Mouse (Mus musculus): ENCODE measurements at regions not wholly inside any gene's neighbourhood (a gene's known extent, or its start where the extent isn't known, plus 50 kb on each side); places are given as distances from the start of the nearest gene placed in this dataset.

DNA sequence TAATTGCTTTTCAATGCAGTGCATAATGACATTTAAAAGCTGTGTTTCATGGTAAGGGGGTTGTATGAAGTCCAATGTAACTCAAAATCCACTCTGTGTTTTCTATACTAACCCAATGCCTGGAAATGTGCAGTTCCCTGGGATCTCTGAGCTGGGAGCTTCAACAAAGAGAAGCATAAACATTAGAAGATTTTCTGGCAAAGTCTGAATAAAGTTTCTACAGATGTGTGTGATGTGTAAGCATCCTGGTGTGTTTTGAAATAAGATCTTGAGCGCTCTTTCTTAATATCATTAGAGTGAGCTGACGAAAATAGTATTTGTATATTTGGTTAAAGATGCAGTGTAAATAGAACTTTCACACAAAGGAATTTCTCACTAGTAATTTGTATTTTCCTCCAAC, 212.2 kb upstream of the Ferd3l start:
- DNase-seq: no peak

DNA sequence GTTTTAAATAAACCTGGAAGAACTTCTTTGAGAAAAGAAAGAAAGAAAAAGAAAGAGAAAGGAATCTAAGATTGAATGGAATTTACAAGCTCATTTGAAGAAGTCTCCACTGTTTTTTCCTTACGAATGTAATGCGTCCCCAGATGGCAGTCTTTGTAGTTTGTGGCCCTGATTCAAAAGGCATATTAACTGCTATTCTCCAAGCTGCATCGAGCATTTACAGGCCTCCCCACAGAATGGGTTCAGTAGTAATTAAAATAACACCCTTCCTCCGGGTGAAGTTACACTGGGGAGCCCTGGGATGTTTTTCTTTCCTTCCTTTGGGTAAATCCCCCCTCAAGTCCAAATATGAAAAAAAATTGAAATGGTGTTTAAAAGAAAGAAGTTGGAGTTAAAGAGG, 211.2 kb upstream of the Ferd3l start:
- no peak for DNase-seq

- DNase-seq: peak; percentile 6
Measured at GRCm38 (mm10) chr12:33717601-33718260, 210.5 kb upstream of the Ferd3l start.

DNA sequence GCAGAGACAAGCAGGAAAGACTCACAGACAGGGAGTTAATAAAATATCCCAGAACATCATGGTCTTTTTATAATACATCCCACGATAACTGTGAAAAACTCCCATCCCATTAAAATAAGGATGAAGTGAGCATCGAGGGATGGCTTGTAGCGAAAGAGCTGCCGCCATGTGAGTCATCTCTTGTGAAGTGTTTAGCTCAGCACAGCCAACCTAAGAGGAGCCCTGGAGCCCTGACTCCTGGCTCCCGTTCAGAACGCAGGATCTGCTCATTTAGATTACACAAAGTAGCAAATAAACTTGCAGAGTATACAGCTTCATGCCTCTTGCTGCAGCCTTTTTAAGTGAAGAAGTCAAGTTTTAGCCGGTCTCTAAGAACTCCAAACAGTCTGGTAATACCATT, 209.2 kb upstream of the Ferd3l start:
- peak; percentile 18 for DNase-seq

DNA sequence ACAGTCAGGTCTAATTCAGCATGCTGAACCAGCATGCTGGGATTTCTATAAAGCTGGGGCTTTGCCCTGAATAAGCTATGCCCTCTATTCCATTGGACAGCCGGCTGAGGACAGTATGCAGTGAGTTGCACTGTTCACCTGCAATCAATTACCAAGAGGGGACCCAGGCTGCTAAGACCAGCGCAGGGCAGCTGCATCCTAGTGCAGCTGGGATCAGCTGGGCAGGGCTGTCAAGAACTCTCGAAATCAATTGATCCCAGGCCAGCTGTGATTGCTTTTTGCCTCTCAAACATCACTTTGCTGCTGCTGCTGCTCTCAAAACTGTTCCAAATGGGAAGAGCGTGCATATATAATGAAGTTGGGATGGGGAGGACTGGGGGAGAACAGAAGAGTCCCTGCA, 196.3 kb upstream of the Ferd3l start:
- no peak for DNase-seq

DNA sequence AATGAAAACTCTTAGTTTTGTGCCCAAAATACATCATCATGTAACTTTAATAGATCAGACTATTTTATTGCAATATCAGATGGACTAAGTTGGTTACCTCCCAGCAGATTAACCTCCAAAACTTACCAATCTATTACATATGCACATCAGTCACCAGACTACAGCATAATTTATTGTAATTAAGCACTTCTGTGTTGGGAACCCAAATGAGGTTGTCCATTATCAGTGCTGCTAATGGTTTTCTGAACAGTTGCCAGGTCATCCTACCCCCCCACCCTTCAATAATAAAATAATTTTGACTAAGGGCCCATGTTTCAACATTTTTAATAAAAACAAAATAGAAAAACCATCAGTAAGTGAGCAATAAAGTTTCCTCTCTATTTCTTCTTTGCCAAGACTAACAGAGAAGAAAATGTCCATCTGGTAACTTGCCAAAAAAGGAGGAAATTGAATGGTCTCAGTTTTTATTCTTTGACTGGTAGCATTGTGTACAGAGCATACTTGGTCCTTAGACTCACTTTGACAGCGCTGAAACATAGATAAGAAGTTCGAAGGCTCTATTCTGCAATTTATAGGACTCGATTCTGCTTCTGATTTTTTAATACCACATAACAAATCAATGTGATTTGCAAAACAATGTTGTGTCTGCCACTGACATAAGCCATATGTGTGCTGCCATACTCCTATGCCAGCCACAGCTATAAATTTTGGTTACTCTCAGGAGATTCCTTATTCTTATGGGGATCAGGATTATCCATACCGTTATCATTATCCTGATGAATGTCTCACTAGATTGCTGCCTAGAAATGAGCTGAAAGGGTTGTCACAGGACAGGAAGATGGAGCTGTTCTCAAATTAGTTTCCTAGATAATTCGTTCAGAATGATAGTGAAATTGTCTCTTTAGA, 152.4 kb upstream of the Ferd3l start:
- DNase-seq: peak; percentile 15

DNA sequence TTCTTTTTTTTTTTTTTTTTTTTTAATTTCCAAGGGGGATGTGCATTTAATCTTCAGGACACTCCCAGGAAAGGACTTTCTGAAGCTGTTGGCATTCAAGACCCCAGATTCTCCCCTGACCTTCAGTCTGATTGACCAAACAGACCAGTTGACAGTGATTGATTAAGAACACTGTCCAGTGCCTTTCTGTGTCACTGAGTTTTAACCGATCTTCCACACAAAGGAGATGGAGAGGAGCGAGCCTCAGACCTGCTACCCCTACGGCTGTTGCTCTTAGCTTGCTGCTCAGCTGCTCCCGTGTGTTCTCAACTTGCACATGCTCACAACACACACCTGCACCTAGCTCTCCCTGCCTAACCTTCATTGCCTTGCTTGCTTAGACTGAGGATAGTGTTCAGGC, 149.7 kb upstream of the Ferd3l start:
- no peak for DNase-seq

- no peak for DNase-seq
Measured at GRCm38 (mm10) chr12:33779898-33780297, 148.3 kb upstream of the Ferd3l start.

DNA sequence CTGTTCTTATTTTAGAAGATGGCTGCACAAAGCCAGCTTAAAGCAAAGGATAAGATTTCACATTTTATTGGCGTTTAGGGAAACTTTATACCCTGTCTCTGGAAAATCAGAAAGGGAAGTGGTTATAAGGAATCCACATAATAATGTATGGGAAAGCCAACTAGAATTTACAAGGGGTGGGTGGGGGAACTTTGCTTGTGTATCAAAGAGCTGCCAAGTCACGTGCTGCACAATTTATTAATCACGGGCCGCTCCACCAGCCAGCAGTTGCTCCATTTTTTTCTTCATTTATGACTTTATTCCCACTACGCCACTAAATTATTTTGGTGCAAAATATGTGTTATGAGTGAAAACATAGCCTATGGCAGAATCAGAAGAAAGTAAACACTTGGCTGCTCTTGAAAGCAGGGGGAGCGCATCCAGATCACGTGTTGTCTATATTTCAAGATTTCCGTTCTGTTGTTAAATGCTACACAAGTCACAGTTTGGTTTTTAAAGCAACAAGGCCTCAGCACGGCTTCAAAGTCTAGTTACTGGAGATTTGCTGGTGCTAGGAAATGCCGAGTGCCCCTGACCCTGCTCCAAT, 123.9 kb upstream of the Ferd3l start:
- DNase-seq: peak; percentile 46

GRCm38 (mm10) chr12:33825571-33825970, 102.7 kb upstream of the Ferd3l start:
- DNase-seq: no peak

DNA sequence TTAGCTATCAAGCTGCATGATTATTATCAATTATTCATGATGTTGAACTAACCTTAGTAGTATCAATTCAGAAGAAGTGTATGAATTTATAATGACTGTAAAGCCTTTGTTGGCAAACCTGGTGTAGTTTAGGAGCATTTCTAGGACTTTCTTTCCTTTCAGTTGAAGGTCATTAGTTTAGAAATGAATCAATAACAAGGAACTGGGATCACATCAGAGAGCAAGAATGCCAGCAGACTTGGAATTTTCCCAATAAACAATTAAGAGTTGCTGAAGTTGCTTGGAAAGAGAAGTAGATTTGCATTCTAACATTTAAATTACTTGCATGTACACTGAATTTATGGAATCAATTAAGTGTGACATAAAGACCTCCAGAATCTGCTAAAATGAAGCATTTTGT, 79.1 kb upstream of the Ferd3l start:
- no peak for DNase-seq

DNA sequence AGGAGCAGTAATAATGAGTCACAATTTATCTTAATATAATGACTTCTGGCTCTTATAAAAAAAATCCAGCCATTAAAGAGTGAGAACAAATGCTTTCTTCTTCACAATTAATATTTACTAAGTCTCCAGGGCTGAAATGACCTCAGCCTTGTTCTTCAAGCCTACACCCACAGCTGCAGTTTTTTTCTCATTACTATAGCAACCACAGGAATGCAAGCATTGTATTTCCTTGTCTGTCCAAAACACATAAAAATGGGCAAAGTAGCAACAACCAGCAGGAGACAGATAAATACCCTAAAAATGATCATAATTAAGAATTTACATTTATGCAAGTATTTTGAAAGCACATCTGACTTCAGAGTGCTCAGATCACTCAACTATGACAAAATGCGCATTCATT, 76.5 kb upstream of the Ferd3l start:
- DNase-seq: no peak

Data from kidney, postnatal 10 days (tissue).